Mouse (Mus musculus): ENCODE results near the gene Fgf12.

The Fgf12 gene

GRCm38 (mm10) chr16:28447114-28447455, 305.8 kb downstream of the Fgf12 start:
- DNase-seq, result no peak

- DNase-seq, result no peak
Measured at GRCm38 (mm10) chr16:28446334-28447113, 306.3 kb downstream of the Fgf12 start.

GRCm38 (mm10) chr16:28445800-28446333, 307.0 kb downstream of the Fgf12 start:
- no peak for DNase-seq

GRCm38 (mm10) chr16:28444993-28445799, 307.7 kb downstream of the Fgf12 start:
- DNase-seq, result no peak

GRCm38 (mm10) chr16:28421617-28422016, 331.3 kb downstream of the Fgf12 start:
- no peak for DNase-seq

GRCm38 (mm10) chr16:28419693-28420299, 333.1 kb downstream of the Fgf12 start:
- no peak for DNase-seq

- DNase-seq, result no peak
Measured at GRCm38 (mm10) chr16:28411210-28411817, 341.6 kb downstream of the Fgf12 start.

GRCm38 (mm10) chr16:28408294-28408693, 344.6 kb downstream of the Fgf12 start:
- no peak for DNase-seq

- DNase-seq, result no peak
Measured at GRCm38 (mm10) chr16:28407892-28408291, 345.0 kb downstream of the Fgf12 start.

GRCm38 (mm10) chr16:28404156-28404555, 348.7 kb downstream of the Fgf12 start:
- no peak for DNase-seq

GRCm38 (mm10) chr16:28402701-28403100, 350.2 kb downstream of the Fgf12 start:
- no peak for DNase-seq

- no peak for DNase-seq
Measured at GRCm38 (mm10) chr16:28391283-28391682, 361.6 kb downstream of the Fgf12 start.

- no peak for DNase-seq
Measured at GRCm38 (mm10) chr16:28389114-28389513, 363.8 kb downstream of the Fgf12 start.

- DNase-seq, result no peak
Measured at GRCm38 (mm10) chr16:28374790-28375189, 378.1 kb downstream of the Fgf12 start.

- no peak for DNase-seq
Measured at GRCm38 (mm10) chr16:28373311-28373710, 379.6 kb downstream of the Fgf12 start.

GRCm38 (mm10) chr16:28350624-28351023, 402.2 kb downstream of the Fgf12 start:
- no peak for DNase-seq

- no peak for DNase-seq
Measured at GRCm38 (mm10) chr16:28345323-28345722, 407.5 kb downstream of the Fgf12 start.

- DNase-seq, result no peak
Measured at GRCm38 (mm10) chr16:28337930-28338329, 414.9 kb downstream of the Fgf12 start.

GRCm38 (mm10) chr16:28336700-28337099, 416.2 kb downstream of the Fgf12 start:
- DNase-seq, result no peak

GRCm38 (mm10) chr16:28335025-28335424, 417.8 kb downstream of the Fgf12 start:
- no peak for DNase-seq

- DNase-seq, result no peak
Measured at GRCm38 (mm10) chr16:28323576-28323975, 429.3 kb downstream of the Fgf12 start.

GRCm38 (mm10) chr16:28311618-28312017, 441.2 kb downstream of the Fgf12 start:
- DNase-seq, result no peak

- no peak for DNase-seq
Measured at GRCm38 (mm10) chr16:28303889-28304288, 449.0 kb downstream of the Fgf12 start.
